Mouse (Mus musculus): Measurements from ENCODE around the gene Bzw1.

Bzw1 gene

DNA sequence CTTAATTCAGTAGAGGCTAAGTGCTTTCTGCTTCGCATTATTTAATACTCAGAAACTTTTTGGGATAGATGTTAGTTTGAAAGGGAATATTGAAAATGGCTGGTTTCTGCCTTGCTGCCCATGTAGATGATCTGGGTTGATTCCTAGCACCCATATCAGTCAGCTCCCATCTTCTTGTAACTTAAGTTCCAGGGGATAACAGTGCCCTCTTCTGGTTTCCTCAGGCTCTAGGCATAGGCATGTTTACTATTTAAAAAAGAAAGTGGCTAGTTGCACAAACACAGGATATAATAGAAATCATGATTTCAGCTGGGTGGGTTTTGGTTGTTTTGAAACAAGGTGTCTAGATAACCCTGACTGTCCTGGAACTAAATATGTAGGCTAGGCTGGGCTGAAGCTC, 3.5 kb downstream of the Bzw1 start:
- no peak for DNase-seq (ENCODE audit: low read depth, low spot score)

DNA sequence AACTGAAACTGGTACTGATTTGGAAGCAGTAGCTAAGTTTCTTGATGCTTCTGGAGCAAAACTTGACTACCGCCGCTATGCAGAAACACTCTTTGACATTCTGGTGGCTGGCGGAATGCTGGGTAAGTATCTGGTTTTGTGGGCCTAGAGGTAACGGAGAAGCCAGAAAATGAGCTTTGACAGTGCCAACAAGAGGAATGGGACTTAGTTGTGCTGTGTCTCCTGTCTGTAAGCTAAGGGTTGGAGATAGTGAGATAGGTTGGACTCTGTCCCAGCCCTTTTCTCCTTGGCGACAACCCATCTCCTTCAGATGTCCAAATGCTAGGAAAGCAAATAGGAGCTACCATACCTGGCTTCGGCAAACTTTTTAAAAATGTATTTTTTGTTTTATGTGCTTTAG, 5.0 kb downstream of the Bzw1 start:
- DNase-seq (ENCODE audit: low read depth, low spot score): no peak

DNA sequence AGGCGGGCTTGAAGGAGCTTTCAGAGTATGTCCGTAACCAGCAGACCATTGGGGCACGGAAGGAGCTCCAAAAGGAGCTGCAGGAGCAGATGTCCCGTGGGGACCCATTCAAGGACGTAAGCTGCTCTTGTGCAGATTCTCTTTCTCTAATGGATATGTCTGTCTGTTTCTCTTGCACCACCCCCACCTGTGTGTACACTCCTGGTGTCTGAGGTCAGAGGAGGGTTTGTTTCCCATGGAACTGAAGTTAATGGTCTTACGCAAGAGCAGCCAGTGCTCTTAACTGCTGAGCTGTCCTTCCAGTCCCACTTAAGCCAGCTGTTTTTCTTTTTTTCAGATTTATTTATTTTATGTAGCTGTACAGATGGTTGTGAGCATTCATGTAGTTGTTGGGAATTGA, 8.7 kb downstream of the Bzw1 start:
- DNase-seq (ENCODE audit: low read depth, low spot score): no peak

DNA sequence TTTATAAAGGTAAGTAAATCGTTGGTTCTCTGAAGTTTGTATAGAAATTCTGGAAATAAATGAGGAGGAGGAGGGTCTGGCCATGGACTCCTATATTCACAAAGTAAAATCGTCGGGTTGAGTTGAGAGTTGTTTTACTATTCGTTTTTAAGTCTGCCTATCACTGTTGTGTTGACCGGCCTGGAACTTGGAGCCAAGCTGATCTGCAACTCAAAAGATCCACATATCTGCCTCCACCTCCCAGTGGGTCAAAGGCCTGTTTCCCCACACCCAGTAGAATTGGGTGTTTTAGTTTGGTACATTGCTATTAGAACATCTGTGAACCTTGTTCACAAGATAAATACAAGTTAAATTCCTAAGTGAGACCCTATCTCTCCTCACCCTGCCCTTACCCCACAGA, 11.0 kb downstream of the Bzw1 start:
- DNase-seq (ENCODE audit: low read depth, low spot score): no peak

DNA sequence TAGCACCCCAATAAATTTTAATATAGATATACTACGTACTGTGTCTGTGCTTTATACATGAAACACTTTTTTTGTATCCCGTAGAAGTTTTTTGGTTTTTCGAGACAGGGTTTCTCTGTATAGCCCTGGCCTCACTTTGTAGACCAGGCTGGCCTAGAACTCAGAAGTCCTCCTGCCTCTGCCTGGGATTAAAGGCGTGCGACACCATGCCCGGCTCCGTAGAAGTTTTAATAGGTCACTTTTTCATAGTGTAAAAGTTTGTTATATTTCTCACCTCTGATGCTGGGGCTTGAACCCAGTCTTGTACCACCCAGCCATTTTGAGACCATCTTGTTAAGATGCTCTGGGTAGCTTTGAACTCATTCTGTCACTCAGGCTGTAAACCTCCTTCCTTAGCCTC, 14.6 kb downstream of the Bzw1 start:
- DNase-seq (ENCODE audit: low read depth, low spot score): no peak

DNA sequence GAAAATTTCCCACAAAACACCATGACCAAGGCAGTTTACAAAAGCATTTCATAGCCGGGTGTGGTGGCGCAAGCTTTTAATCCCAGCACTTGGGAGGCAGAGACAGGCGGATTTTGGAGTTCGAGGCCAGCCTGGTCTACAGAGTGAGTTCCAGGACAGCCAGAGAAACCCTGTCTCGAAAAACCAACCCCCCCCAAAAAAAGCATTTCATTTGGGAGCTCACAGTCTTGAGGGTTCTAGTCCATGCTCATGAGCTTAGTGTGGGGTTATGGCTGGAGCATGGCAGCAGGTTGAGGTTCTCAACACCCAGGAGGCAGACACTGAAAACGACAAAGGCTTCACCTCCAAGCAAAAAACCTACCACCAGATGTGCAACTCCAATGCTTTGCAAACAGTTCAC, 15.4 kb downstream of the Bzw1 start:
- DNase-seq (ENCODE audit: low read depth, low spot score): no peak

DNA sequence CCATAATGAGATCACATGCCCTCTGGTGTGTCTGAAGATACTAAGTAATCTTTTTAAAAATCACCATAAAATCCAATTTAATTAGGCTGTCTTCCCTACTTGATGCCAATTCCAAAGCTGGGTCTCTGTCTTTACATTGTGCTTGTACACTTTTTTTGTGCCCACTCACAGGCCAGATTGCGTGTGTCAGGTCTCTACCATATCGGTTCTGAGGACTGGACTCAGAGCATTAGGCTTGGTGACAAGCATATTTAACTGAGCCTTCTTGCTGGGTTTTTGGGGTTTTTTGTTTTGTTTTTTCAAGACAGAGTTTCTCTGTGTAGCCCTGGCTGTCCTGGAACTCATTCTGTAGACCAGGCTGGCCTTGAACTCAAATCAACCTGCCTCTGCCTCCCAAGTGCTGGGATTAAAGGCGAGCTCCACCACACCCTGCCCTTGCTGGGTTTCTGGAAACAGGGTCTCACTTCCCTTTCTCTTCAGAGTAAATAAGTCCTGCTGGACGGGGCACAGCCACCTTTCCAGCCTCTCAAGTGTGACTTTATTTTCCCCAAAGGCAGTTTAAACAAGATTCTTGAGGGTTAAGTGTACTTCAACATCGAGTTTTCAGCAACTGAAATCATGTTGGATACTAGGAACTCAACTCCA, 17.0 kb downstream of the Bzw1 start:
- DNase-seq (ENCODE audit: low read depth, low spot score): no peak

DNA sequence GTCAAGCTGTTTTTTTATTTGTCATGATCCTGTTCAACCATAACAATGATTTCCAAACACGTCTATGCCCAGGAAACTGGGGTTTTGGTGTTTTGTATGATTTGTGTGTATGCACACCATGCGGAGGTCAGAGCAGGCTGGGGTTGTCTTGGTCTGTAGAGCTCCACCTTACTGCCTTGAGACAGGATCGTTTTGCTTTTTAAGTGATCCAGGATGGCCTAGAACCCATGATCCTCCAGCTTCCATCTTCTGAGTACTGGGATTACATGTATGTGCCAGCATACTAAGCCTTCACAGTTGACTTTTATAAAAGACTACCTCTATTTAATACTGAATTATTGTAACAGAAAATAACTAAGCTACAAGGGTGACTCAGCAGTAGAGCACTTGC, 17.5 kb downstream of the Bzw1 start:
- no peak for DNase-seq (ENCODE audit: low read depth, low spot score)

DNA sequence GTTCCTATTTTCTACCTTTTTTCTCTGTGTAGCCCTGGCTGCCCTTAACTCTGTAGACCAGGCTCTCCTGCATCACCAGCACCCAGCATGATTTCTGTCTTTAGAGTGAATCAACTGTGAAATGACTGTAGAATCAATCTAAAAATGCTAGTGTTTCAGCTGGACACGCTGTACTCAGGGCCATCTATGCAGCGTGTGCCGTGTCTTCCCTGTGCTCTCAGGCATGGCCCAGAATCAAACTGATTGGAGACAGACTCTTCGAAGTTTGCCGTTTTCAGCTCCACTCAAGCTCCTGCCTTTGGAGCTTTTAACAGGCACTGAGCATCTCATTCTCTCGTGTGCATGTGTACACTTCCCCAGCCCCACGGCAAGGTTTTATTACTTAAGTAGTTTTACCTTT, 18.1 kb downstream of the Bzw1 start:
- no peak for DNase-seq (ENCODE audit: low read depth, low spot score)

DNA sequence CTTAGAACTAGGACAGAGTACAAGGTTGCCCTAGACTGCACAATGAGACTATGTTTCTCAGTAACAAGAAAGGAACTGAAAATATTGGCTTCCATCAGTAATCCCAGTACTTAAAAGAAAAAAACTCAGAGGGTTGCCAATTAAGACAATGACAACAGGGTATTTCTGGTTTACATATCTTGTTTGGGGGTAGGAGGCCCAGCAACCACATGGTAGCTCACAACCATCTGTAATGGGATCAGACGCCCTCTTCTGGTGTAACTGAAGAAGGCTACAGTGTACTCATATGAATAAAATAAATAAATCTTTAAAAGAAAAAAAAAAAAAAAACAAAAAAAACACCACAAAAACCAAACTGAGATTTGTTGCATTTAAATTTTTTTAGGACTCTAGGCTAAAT, 22.7 kb downstream of the Bzw1 start:
- DNase-seq (ENCODE audit: low read depth, low spot score): no peak

DNA sequence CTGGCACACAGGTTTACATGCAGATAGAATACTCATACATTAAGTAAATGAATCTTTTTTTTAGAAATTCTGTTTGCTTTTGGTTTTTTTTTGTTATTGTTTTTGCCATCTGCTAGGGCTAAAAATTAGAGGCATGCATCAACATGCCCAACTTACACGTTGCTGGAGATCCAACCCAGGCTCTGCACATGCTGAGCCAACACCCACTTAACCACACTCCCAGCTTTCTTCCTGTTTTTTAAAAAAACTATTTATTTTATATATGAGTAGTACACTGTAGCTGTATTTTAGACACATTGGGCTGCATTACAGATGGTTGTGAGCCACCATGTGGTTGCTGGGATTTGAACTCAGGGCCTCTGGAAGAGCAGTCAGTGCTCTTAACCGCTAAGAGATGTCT, 23.4 kb downstream of the Bzw1 start:
- DNase-seq (ENCODE audit: low read depth, low spot score): no peak

DNA sequence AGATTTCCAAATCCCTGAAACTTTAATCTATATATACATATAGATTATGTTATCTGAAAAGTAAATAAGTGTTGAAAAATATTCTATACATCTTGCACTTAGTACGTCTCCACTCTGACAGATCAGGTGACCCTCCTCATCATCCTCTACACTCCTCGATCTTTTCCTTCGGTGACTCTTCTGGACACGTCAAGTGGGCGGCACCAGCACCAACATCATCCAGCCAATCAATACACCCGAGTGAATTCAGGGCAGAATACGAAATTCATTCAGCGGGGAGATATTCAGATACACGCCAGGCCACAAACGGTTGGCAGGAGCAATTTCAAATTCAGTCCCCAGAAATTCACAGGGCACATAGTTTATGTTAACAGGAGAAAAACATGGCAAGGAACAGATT, 27.3 kb downstream of the Bzw1 start:
- DNase-seq (ENCODE audit: low read depth, low spot score): no peak

DNA sequence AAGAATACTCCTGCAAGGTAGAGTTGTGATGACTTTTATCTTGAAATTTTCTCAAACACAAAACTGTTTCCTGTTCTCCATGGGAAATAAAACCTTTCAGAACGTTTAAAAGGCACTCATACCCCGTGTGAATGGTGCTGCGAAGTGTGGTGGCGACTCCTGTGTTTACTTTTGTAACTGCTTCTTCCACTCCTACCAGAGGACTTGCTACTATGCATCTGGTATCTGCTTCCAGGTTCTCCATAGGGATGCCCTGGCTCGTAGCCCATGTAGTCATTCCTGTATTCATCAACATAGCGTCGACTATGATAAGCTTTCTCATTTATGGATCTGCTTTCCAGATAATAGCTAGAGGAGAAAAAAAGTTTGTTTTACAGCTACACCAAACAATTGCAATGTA, 28.3 kb downstream of the Bzw1 start:
- no peak for DNase-seq (ENCODE audit: low read depth, low spot score)

DNA sequence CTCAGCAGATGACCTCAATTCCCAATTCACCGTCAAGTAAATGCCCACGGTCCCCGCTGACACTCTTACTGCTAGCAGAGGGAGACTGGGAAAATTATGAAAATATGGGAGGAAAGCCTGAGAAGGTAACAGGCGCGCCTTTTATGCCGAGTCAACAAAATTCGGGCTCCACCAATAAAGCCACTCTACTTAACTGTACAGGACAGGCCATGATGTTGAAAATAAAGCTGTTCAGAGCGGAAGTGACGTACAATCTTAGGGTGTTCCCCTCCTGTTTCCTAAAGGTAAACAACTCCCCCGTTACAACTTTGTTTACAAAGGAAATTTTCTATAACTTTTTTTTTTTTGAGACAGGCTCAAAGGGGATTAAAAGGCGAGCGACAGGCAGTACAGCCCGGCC, 30.2 kb downstream of the Bzw1 start:
- DNase-seq (ENCODE audit: low read depth, low spot score): peak; percentile 55

DNA sequence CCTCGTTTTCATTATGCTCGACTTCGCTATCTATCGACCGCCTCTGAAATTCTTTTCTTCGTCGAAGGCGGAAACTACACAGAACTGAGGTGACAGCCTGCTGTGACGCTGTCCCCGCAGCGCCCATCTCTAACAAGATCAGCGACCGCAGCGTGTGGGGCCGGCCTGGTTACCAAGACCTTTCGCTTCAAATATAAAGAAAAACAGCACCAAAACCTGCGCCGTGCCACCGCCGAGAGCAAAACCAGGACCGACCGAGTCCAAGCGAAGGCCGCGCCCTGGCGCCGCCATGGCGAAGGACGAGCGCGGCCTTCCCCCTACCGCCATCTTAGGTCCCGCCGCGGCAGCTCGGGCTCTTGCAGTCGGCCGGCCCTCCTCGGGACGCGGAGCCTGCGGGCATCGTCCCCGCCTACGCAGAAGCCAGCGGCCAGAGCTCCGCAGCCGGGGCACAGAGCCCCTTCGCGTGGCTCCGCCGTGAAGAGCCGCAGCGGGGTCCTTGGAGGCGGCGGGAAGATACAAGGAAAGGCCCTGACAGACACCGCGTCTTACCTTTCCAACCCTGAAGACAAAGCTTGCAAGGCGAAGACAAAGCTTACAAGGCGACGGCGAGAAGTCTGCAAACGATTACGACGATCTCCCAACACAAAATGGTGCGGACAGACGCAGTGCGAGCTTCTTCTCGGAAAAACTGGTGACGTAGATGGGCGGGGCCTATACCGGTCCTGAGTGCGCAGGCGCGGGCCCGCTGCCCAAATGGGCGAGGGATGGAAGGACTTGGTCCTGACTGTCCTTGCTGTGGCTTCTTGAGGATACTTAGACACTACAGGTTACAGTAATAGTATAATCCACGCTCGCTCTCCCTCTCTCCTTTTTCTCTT, 30.9 kb downstream of the Bzw1 start, which contains the start of gene Clk1:
TSS of gene Clk1 (minus strand) at position 696 of the 878 bp plus-strand sequence.
- peak; percentile 91 for DNase-seq (ENCODE audit: low read depth, low spot score)

DNA sequence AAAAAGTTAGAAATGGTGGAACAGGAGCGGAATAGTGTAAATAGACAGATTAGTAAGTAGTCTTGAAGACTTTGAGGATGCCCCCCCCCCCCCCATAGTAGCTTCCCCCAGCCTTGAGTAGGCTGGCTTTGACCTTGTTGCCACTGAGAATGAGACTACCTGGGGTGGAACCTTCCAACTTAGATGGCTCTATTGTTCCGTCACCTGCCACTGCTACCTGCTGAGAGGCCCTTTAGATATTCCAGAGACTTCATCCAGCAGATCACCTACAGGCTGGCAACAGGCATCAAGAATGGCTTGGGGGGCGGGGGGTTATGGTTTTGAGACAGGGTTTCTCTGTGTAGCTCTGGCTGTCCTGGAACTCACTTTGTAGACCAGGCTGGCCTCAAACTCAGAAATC, 31.9 kb downstream of the Bzw1 start:
- no peak for DNase-seq (ENCODE audit: low read depth, low spot score)

DNA sequence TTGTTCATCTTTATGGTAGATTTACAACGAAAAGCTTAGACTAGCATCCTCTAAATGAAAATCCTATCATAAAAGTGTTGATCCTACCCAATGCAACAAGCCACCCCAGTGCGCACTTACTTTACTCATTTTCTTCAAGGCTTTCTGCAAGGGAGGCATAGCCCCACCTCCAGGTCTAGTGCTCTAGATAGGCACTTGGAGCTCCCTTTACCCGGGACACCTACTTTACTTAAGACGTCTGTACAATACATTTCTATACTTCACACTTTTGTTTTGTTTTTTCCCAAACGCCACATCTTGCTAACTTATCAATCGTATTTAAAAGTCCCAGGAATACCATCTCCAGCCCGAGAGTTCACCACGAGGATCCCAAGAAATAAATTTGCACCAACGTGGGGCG, 52.0 kb downstream of the Bzw1 start:
- DNase-seq (ENCODE audit: low read depth, low spot score): no peak

DNA sequence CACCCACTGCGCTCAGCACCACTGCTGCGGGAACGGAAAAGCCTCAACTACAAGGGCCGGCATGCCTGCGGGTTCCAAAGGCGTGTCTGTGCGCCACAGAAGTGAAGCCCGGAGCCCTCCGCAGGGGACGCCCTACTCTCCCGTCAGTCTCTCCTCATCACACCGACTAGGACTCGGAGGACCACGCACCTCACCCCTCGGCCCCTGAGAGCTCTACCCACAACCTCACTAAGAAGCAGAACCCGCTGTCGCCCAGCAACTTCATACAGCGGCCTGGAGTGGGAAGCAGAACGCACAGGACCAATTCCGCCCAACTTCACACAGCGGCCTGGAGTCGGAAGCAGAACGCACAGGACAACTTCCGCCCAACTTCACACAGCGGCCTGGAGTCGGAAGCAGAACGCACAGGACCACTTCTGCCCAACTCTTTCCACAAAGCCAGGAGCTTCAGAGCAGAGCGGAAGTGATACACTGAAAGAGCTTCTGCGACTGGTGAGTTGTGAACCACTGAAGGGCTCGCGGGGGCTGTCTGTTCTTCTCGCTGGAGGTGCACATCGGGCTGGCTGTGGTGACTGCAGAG, 52.5 kb downstream of the Bzw1 start, which contains the start of the genes Nif3l1 and Ppil3:
TSS of gene Nif3l1 (plus strand) at position 9 of the 580 bp plus-strand sequence.
TSS of gene Ppil3 (minus strand) at position 344 of the 580 bp plus-strand sequence.
- peak; percentile 77 for DNase-seq (ENCODE audit: low read depth, low spot score)

DNA sequence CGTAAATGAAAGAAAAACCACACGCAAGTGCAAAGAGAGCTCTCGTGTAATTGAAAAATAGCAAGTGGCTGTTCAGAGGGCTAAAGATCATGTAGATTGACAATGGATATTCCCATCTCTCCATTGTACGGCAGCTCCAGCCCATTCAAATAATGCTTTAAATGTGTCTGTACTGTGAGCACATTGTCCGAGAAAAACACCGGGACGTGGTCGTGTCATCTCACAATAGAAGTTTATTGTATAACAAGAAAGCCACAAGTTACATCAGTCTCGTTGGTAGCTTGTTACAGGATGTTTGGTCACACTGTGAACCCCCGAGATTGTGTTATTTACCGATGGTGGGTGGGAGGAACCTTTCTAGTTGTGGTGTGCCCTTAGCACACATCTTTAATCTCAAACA, 53.2 kb downstream of the Bzw1 start:
- DNase-seq (ENCODE audit: low read depth, low spot score): no peak

DNA sequence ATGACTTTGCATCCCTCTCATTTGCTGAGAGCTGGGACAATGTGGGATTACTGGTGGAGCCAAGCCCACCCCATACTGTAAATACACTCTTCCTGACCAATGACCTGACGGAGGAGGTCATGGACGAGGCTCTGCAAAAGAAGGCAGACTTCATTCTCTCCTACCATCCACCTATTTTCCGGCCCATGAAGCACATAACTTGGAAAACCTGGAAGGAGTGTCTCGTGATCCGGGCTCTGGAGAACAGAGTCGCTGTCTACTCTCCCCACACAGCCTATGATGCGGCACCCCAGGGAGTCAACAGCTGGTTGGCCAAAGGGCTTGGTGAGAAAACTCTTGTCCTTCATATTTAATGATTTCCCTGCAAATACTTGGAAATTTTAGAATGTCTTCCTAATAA, 55.1 kb downstream of the Bzw1 start:
- no peak for DNase-seq (ENCODE audit: low read depth, low spot score)

DNA sequence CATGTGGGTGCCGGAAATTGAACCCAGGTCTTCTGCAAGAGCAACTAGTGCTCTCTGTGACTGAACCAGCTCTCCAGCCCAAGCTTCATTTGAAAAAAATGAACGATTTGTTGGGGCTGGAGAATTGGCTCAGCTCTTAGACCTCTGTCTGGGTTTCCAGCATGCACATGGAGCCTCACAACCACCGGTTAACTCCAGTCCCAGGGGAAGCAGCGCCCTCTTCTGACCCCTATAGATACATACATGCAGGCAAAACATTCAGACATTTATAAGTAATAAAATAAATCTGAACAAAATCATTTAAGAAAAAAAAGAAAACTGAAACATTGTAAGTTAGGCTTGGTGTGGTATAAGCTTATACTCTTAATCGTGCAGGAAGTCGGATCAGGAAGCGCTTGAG, 55.7 kb downstream of the Bzw1 start:
- DNase-seq (ENCODE audit: low read depth, low spot score): no peak

DNA sequence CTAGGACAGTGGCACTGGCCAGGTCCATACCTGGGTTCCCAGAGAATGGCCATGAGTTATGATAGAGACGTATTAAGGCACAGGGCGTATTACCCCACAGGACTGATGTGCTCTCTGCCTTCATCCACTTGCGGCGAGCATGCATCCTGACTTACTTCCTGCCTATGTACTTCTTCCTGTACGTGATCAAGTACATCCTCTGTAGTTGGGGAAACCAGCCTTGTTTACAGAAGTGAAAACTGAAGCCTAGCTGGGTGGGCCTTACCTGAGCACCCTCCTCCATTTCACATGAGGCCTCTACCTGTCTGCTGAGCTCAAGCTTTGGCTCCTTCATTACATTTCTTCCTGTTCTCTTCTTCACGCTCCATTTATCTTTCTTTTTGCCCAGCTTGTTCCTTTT, 61.6 kb downstream of the Bzw1 start:
- DNase-seq (ENCODE audit: low read depth, low spot score): no peak

All from retina, postnatal 7 days (tissue).